Mouse (Mus musculus) intestine, embryonic 16.5 days (tissue): ENCODE results near the gene Rps6kc1. TPM values are rescaled to one million over a fixed set of nuclear protein-coding genes. Genes with fewer than 3 reads are reported as not detected.

Experiments
- ATAC-seq: fragments of 200-750 bp; cut with Nextera tagmentation; 2 replicates; pipeline ENCODE4 v1.8.0; 2017; ENCODE audit warnings: moderate TSS enrichment, moderate library complexity
- H3K27ac ChIP-seq: fragments of 300-500 bp; sonication (generic); 2 replicates; pipeline ENCODE4 v1.5.1; 2014; ENCODE audit warnings: mild to moderate bottlenecking, low read length
- H3K27me3 ChIP-seq: fragments of 300-500 bp; sonication (generic); replicated peaks from 2 replicates; pipeline ENCODE4 v1.6.1; 2014; ENCODE audit warnings: low read length, control low read depth, mixed read lengths; ENCODE audit not compliant: control insufficient read depth, insufficient read depth
- H3K36me3 ChIP-seq: fragments of 300-500 bp; sonication (generic); 2 replicates; pipeline ENCODE4 v1.6.1; 2014; ENCODE audit warnings: low read length, control low read depth; ENCODE audit not compliant: control insufficient read depth, insufficient read depth
- H3K4me1 ChIP-seq: fragments of 300-500 bp; sonication (generic); 2 replicates; pipeline ENCODE4 v1.6.1; 2014; ENCODE audit warnings: low read length, control low read depth, mixed read lengths; ENCODE audit not compliant: control insufficient read depth, insufficient read depth
- H3K4me2 ChIP-seq: fragments of 300-500 bp; sonication (generic); 2 replicates; pipeline ENCODE4 v1.6.1; 2014; ENCODE audit warnings: low read depth, low read length, control low read depth
- H3K4me3 ChIP-seq: fragments of 300-500 bp; sonication (generic); 2 replicates; pipeline ENCODE4 v1.5.1; 2014; ENCODE audit warnings: mild to moderate bottlenecking, low read length
- H3K9ac ChIP-seq: fragments of 300-500 bp; sonication (generic); 2 replicates; pipeline ENCODE4 v1.6.1; 2014; ENCODE audit warnings: low read depth, low read length
- H3K9me3 ChIP-seq: fragments of 300-500 bp; sonication (generic); 2 replicates; pipeline ENCODE4 v1.6.1; 2016; ENCODE audit warnings: low read length, control low read depth; ENCODE audit not compliant: control insufficient read depth
- WGBS: fragments of 180-500 bp; shearing (Covaris S2); extraction: QIAGEN DNeasy Blood & Tissue Kit; methylation state at CpG from one replicate; pipeline ENCODE4 v1.1.7; 2014; 5-methylcytosine and 5-hydroxymethylcytosine counted together
- polyA plus RNA-seq: library from polyadenylated mRNA; unstranded; fragments of >200 nt; fragmentation: Nextera tagmentation; extraction: Ambion mirVana; gene quantifications from 2 replicates; pipeline ENCODE4 v1.2.1, GENCODE M21; 2015

The Rps6kc1 gene
- polyA plus RNA-seq, 1 experiment from 2014 or later = 11.8 TPM

DNA sequence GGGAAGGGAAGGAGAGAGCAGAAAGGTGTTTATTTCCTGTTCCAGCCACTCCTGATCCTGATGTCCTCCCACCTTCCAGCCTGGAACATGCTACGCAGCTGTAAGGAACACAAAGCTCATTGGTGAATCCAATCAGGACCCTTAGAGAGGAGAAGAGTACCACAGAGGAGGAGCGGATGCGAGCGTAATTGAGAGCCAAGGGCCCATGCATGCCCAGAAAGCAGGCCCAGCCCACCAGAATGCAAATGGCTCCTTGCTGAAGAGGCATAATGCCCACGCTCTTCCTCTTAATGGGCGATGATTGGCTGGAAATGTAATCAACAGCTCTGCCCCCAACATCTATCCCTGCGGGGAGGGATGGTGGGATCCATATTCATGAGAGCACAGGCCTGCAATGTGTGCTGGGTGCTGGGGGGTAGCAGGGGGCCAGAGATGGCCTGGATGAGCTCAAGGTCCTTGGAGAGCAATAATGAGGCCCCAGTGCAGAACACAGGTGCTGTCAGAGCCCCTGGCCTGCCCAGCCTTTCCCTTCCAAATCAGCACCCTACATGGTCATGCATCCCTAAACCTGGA is 182.0 kb downstream of the Rps6kc1 start:
- H3K27ac ChIP-seq = no peak overlapping the region
- H3K4me1 ChIP-seq = no peaks in the 10 kb centered on the region
- H3K27me3 ChIP-seq = no peaks in the 10 kb centered on the region
- no peaks in the 10 kb centered on the region for H3K9me3 ChIP-seq
- no peak overlapping the region for H3K4me3 ChIP-seq
- WGBS = 81% methylated on average over 7 of the region's 7 CpGs
- no peaks in the 10 kb centered on the region for H3K36me3 ChIP-seq
- H3K4me2 ChIP-seq = no peak overlapping the region
- no peak for ATAC-seq
- H3K9ac ChIP-seq = no peak overlapping the region

GRCm38 (mm10) chr1:190728111-190728651 is 183.4 kb downstream of the Rps6kc1 start:
- Histone ChIP-seq H3K27ac (no peak overlapping the region), H3K4me3 (no peak overlapping the region), H3K9ac (no peak overlapping the region), H3K27me3 (no peaks in the 10 kb centered on the region), H3K9me3 (no peaks in the 10 kb centered on the region), H3K4me2 (no peak overlapping the region), H3K36me3 (no peaks in the 10 kb centered on the region), H3K4me1 (no peaks in the 10 kb centered on the region)
- 80% methylated on average over 4 of the region's 4 CpGs for WGBS
- ATAC-seq = no peak

GRCm38 (mm10) chr1:190727385-190727784 is 184.2 kb downstream of the Rps6kc1 start:
- Histone ChIP-seq H3K9ac (no peak overlapping the region), H3K4me1 (no peaks in the 10 kb centered on the region), H3K4me3 (no peak overlapping the region), H3K36me3 (no peaks in the 10 kb centered on the region), H3K27me3 (no peaks in the 10 kb centered on the region), H3K27ac (no peak overlapping the region), H3K9me3 (no peaks in the 10 kb centered on the region), H3K4me2 (no peak overlapping the region)
- WGBS = 48% methylated on average over 2 of the region's 2 CpGs
- no peak for ATAC-seq

- no peak overlapping the region for H3K9ac ChIP-seq
- H3K4me1 ChIP-seq = no peaks in the 10 kb centered on the region
- no peak overlapping the region for H3K4me3 ChIP-seq
- WGBS = 60% methylated on average over 21 of the region's 21 CpGs
- no peak for ATAC-seq
- H3K9me3 ChIP-seq = no peaks in the 10 kb centered on the region
- H3K27ac ChIP-seq = no peak overlapping the region
- H3K27me3 ChIP-seq = no peaks in the 10 kb centered on the region
- no peaks in the 10 kb centered on the region for H3K36me3 ChIP-seq
- H3K4me2 ChIP-seq = no peak overlapping the region
Observed at GRCm38 (mm10) chr1:190724591-190725380, 186.8 kb downstream of the Rps6kc1 start.

DNA sequence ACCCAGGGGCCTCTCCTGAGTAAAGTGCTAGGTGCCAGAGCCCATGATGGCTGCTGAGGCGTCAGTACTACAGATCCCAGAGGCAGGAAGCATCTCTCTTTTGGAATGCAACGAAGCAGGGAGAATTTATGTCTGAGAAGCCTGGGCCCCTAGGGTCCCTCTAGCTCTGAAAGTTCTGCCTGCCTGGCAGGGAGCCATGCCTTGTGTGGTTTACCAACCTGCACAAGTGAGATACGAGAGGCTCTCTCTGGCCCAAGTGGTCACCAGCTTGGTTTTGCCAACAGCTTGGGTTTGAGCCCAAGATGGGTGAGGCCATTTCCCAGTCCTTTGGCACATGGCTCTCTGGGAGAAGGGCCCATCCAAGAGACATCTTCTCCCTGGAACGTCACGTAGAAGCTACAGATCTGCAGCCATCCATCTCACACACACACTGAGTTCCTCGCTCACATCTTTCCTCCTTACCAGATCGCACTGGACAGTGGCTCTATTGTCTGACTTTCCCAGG is 187.6 kb downstream of the Rps6kc1 start:
- Histone ChIP-seq H3K4me2 (no peak overlapping the region), H3K9ac (no peak overlapping the region), H3K4me3 (no peak overlapping the region), H3K27me3 (no peaks in the 10 kb centered on the region), H3K9me3 (no peaks in the 10 kb centered on the region), H3K36me3 (no peaks in the 10 kb centered on the region), H3K27ac (no peak overlapping the region), H3K4me1 (no peaks in the 10 kb centered on the region)
- 76% methylated on average over 7 of the region's 7 CpGs for WGBS
- ATAC-seq = no peak

- no peak overlapping the region for H3K4me2 ChIP-seq
- H3K4me1 ChIP-seq = no peaks in the 10 kb centered on the region
- H3K4me3 ChIP-seq = no peak overlapping the region
- no peaks in the 10 kb centered on the region for H3K9me3 ChIP-seq
- 80% methylated on average over 6 of the region's 6 CpGs for WGBS
- H3K27ac ChIP-seq = no peak overlapping the region
- H3K9ac ChIP-seq = no peak overlapping the region
- H3K27me3 ChIP-seq = no peaks in the 10 kb centered on the region
- ATAC-seq = no peak
- no peaks in the 10 kb centered on the region for H3K36me3 ChIP-seq
Observed at GRCm38 (mm10) chr1:190713848-190714247, 197.7 kb downstream of the Rps6kc1 start.

GRCm38 (mm10) chr1:190697576-190697975 is 214.0 kb downstream of the Rps6kc1 start:
- no peaks in the 10 kb centered on the region for H3K27me3 ChIP-seq
- H3K9me3 ChIP-seq = no peaks in the 10 kb centered on the region
- WGBS = 24% methylated on average over 6 of the region's 6 CpGs
- no peak overlapping the region for H3K4me2 ChIP-seq
- H3K27ac ChIP-seq = no peak overlapping the region
- no peak for ATAC-seq
- no peak overlapping the region for H3K4me3 ChIP-seq
- H3K4me1 ChIP-seq = no peaks in the 10 kb centered on the region
- no peak overlapping the region for H3K9ac ChIP-seq
- H3K36me3 ChIP-seq = no peaks in the 10 kb centered on the region

- ATAC-seq = no peak
Observed at GRCm38 (mm10) chr1:190695589-190695988, 216.0 kb downstream of the Rps6kc1 start.

GRCm38 (mm10) chr1:190690528-190691262 is 220.9 kb downstream of the Rps6kc1 start:
- Histone ChIP-seq H3K9me3 (no peaks in the 10 kb centered on the region), H3K4me3 (no peak overlapping the region), H3K4me2 (no peak overlapping the region), H3K27ac (no peak overlapping the region), H3K4me1 (no peaks in the 10 kb centered on the region), H3K36me3 (no peaks in the 10 kb centered on the region), H3K9ac (no peak overlapping the region), H3K27me3 (no peaks in the 10 kb centered on the region)
- 68% methylated on average over 29 of the region's 29 CpGs for whole genome bisulfite sequencing
- ATAC-seq = no peak

More at GRCm38 (mm10) chr1:190695589-190695988, 216.0 kb downstream of the Rps6kc1 start:
- Histone ChIP-seq H3K4me1 (no peaks in the 10 kb centered on the region), H3K9ac (no peak overlapping the region), H3K27me3 (no peaks in the 10 kb centered on the region), H3K4me2 (no peak overlapping the region), H3K4me3 (no peak overlapping the region), H3K27ac (no peak overlapping the region), H3K9me3 (no peaks in the 10 kb centered on the region), H3K36me3 (no peaks in the 10 kb centered on the region)
- 67% methylated on average over 11 of the region's 11 CpGs for WGBS
